Mouse (Mus musculus) heart, embryonic 16.5 days (tissue): Measurements from ENCODE around the gene Myoz1. TPM values are rescaled to one million over a fixed set of nuclear protein-coding genes. Genes with fewer than 3 reads are reported as not detected.
"Not testable (repeated sequence)": the region's sequence is repeated elsewhere in the genome, so short reads cannot be mapped to it uniquely, and the experiment has no call there.

Experiments used
- ATAC-seq: fragments of 200-750 bp; cut with Nextera tagmentation; replicated peaks from 2 replicates; pipeline ENCODE4 v1.8.0; 2017; ENCODE audit warnings: moderate number of reproducible peaks; ENCODE audit not compliant: insufficient read depth, low FRiP score; ENCODE audit errors: extremely low read depth
- H3K27ac ChIP-seq: fragments of 300-500 bp; sonication (generic); 2 replicates; pipeline ENCODE4 v1.5.1; 2014; ENCODE audit warnings: mild to moderate bottlenecking, low read length, control low read depth, moderate library complexity
- H3K27me3 ChIP-seq: fragments of 300-500 bp; sonication (generic); 2 replicates; pipeline ENCODE4 v1.6.1; 2014; ENCODE audit warnings: low read length, mixed read lengths; ENCODE audit not compliant: control insufficient read depth, insufficient read depth
- H3K36me3 ChIP-seq: fragments of 300-500 bp; sonication (generic); 2 replicates; pipeline ENCODE4 v1.6.1; 2014; ENCODE audit not compliant: control insufficient read depth, insufficient read depth
- H3K4me1 ChIP-seq: fragments of 300-500 bp; sonication (generic); 2 replicates; pipeline ENCODE4 v1.6.1; 2014; ENCODE audit warnings: low read length, mixed read lengths; ENCODE audit not compliant: control insufficient read depth, insufficient read depth
- H3K4me2 ChIP-seq: fragments of 300-500 bp; sonication (generic); 2 replicates; pipeline ENCODE4 v1.6.1; 2014; ENCODE audit warnings: low read depth, mild to moderate bottlenecking, control low read depth, low read length
- H3K4me3 ChIP-seq: fragments of 300-500 bp; sonication (generic); 2 replicates; pipeline ENCODE4 v1.5.1; 2014; ENCODE audit warnings: mild to moderate bottlenecking, control low read depth, low read length
- H3K9ac ChIP-seq: fragments of 300-500 bp; sonication (generic); 2 replicates; pipeline ENCODE4 v1.6.1; 2014; ENCODE audit warnings: low read length, control low read depth
- H3K9me3 ChIP-seq: fragments of 300-500 bp; sonication (generic); replicated peaks from 2 replicates; pipeline ENCODE4 v1.6.1; 2016; ENCODE audit warnings: low read length; ENCODE audit not compliant: control insufficient read depth
- whole genome bisulfite sequencing: fragments of 180-500 bp; shearing (Covaris S2); extraction: QIAGEN DNeasy Blood & Tissue Kit; methylation state at CpG from one replicate; pipeline ENCODE4 v1.1.7; 2014; 5-methylcytosine and 5-hydroxymethylcytosine counted together
- polyA plus RNA-seq: library from polyadenylated mRNA; unstranded; fragments of >200 nt; fragmentation: Nextera tagmentation; extraction: Ambion mirVana; gene quantifications from 2 replicates; pipeline ENCODE4 v1.2.1, GENCODE M21; 2015

The Myoz1 gene
- polyA plus RNA-seq, 1 experiment from 2014 or later: 14.9 TPM

DNA sequence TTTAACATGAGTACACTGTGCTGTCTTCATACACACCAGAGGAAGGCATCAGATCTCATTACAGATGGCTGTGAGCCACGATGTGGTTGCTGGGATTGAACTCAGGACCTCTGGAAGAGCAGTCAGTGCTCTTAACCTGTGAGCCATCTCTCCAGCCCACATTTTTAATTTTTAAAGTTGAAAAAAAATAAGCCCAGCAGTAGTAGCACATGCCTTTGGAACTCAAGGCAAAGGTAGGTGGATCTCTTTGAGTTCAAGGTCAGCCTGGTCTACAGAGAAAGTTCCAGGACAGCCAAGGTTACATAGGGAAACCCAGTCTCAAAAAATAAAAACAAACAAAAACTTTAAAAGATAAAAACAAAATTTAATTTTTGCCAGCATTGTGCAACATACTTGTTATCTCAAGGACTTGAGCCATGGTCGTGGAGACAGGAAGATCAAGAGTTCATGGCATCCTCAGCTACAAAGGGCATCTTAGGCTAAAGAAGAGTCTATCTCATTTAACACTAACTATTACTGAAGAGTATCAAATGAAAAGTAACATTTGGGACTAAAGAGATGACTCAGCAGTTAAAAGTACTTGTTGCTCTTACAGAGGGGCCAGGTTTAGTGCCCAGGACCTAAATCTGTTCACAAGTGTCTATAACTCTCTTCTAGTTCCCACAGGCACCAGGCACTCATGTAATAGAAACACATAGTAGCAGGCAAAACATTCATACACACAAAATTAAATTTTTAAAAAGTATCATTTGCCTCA is 18.3 kb downstream of the Myoz1 start:
- Histone ChIP-seq H3K27me3 (no peaks in the 10 kb centered on the region), H3K4me3 (no peak overlapping the region), H3K4me1 (peaks cover 11% of the 10 kb centered on the region), H3K27ac (no peak overlapping the region), H3K9ac (no peak overlapping the region), H3K36me3 (no peaks in the 10 kb centered on the region), H3K4me2 (no peak overlapping the region), H3K9me3 (no peaks in the 10 kb centered on the region)
- WGBS: 74% methylated on average over 2 of the region's 2 CpGs
- no peak for ATAC-seq

DNA sequence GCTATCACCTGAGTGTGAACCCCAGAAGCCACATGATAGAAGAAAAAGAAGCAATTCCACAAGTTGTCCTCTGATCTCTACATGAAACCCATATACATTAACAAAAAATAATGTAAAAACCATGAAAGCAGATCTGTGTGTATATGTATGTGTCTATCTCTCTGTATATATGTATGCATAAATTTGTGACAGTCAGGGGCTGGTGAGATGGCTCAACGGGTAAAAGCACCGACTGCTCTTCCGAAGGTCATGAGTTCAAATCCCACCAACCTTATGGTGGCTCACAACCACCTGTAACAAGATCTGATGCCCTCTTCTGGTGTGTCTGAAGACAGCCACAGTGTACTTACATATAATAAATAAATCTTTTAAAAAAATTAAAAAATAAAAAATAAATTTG is 19.4 kb downstream of the Myoz1 start:
- H3K9ac ChIP-seq, ATAC-seq: not testable (repeated sequence)
- WGBS: 86% methylated on average over 3 of the region's 3 CpGs

GRCm38 (mm10) chr14:20635546-20635945 is 20.8 kb downstream of the Myoz1 start:
- Histone ChIP-seq H3K4me2 (no peak overlapping the region), H3K27ac (no peak overlapping the region), H3K9me3 (no peaks in the 10 kb centered on the region), H3K9ac (no peak overlapping the region), H3K27me3 (no peaks in the 10 kb centered on the region), H3K4me3 (no peak overlapping the region), H3K36me3 (no peaks in the 10 kb centered on the region), H3K4me1 (peaks cover 4% of the 10 kb centered on the region)
- ATAC-seq: no peak
- WGBS: 92% methylated on average over 2 of the region's 2 CpGs

More for the DNA sequence above, 19.4 kb downstream of the Myoz1 start:
- H3K27me3 ChIP-seq, H3K36me3 ChIP-seq, H3K27ac ChIP-seq, H3K4me3 ChIP-seq, H3K4me1 ChIP-seq, H3K9me3 ChIP-seq, H3K4me2 ChIP-seq: not testable (repeated sequence)

- no peaks in the 10 kb centered on the region for H3K27me3 ChIP-seq
- no peaks in the 10 kb centered on the region; the same call in 1 of the 2 replicates for H3K4me1 ChIP-seq
- H3K9ac ChIP-seq: no peak overlapping the region
- H3K4me2 ChIP-seq: no peak overlapping the region
- H3K36me3 ChIP-seq: no peaks in the 10 kb centered on the region
- no peak overlapping the region for H3K4me3 ChIP-seq
- 18% methylated on average over 4 of the region's 4 CpGs for WGBS
- ATAC-seq: no peak
- no peak overlapping the region for H3K27ac ChIP-seq
- H3K9me3 ChIP-seq: no peaks in the 10 kb centered on the region
Measured at GRCm38 (mm10) chr14:20631253-20631652, 25.1 kb downstream of the Myoz1 start.

GRCm38 (mm10) chr14:20626971-20627370 is 29.4 kb downstream of the Myoz1 start:
- H3K4me1 ChIP-seq: no peaks in the 10 kb centered on the region; the same call in 1 of the 2 replicates
- no peak overlapping the region for H3K4me2 ChIP-seq
- H3K27me3 ChIP-seq: no peaks in the 10 kb centered on the region
- no peak overlapping the region for H3K27ac ChIP-seq
- H3K4me3 ChIP-seq: no peak overlapping the region
- 55% methylated on average over 3 of the region's 3 CpGs for WGBS
- no peaks in the 10 kb centered on the region for H3K9me3 ChIP-seq
- ATAC-seq: no peak
- H3K36me3 ChIP-seq: no peaks in the 10 kb centered on the region
- H3K9ac ChIP-seq: no peak overlapping the region

DNA sequence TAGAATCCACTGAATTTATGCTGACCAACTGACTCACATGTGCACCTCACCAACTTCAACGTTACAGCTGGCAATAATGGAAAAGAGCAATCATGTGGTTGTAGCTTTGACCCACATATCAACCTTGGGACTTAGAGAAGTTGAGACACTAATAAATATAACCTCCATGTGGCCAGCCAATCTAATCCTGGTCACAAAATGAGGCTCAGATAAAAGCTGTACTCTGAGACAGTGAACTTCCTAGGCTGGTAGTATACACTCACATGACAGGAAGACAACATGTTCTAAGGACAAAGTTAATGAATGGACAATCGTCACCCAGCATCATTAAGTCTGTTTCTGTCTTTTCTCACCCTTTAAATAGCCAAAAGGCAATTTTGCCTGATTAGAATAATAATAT is 29.9 kb downstream of the Myoz1 start:
- no peak overlapping the region for H3K4me3 ChIP-seq
- no peaks in the 10 kb centered on the region for H3K36me3 ChIP-seq
- no peaks in the 10 kb centered on the region; the same call in 1 of the 2 replicates for H3K4me1 ChIP-seq
- WGBS: 78% methylated on average over 2 of the region's 2 CpGs
- no peak overlapping the region for H3K9ac ChIP-seq
- no peak overlapping the region for H3K4me2 ChIP-seq
- ATAC-seq: no peak
- no peaks in the 10 kb centered on the region for H3K27me3 ChIP-seq
- no peak overlapping the region for H3K27ac ChIP-seq
- H3K9me3 ChIP-seq: no peaks in the 10 kb centered on the region

DNA sequence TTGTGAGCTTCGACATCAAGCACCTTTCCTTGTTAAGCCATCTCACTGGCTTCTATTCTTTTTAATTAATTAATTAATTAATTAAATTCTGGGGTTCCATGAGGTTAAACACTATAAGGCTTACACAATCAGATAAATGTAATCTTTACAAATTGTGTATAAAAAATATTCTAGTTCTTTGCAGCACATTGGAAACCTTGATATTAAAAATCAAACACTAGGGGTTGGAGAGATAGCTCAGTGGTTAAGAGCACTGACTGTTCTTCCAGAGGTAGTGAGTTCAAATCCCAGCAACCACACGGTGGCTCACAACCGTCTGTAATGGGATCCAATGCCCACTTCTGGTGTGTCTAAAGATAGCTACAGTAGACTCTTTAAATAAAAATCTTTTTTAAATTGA is 33.4 kb downstream of the Myoz1 start:
- no peak overlapping the region for H3K9ac ChIP-seq
- H3K36me3 ChIP-seq: no peaks in the 10 kb centered on the region
- 83% methylated on average over 3 of the region's 3 CpGs for WGBS
- H3K9me3 ChIP-seq: no peaks in the 10 kb centered on the region
- ATAC-seq: no peak
- peaks cover 4% of the 10 kb centered on the region for H3K4me1 ChIP-seq
- H3K27me3 ChIP-seq: no peaks in the 10 kb centered on the region
- no peak overlapping the region for H3K4me2 ChIP-seq
- no peak overlapping the region for H3K4me3 ChIP-seq
- no peak overlapping the region for H3K27ac ChIP-seq

- peaks cover 4% of the 10 kb centered on the region for H3K4me1 ChIP-seq
- no peaks in the 10 kb centered on the region for H3K9me3 ChIP-seq
- H3K27ac ChIP-seq: no peak overlapping the region
- H3K27me3 ChIP-seq: no peaks in the 10 kb centered on the region
- no peak overlapping the region for H3K4me2 ChIP-seq
- no peak for ATAC-seq
- no peaks in the 10 kb centered on the region for H3K36me3 ChIP-seq
- H3K4me3 ChIP-seq: no peak overlapping the region
- no peak overlapping the region for H3K9ac ChIP-seq
- 74% methylated on average over 2 of the region's 2 CpGs for WGBS
Measured at GRCm38 (mm10) chr14:20622412-20622811, 33.9 kb downstream of the Myoz1 start.

GRCm38 (mm10) chr14:20621903-20622302 is 34.4 kb downstream of the Myoz1 start:
- H3K27me3 ChIP-seq: no peaks in the 10 kb centered on the region
- H3K4me3 ChIP-seq: no peak overlapping the region
- peaks cover 4% of the 10 kb centered on the region; the same call in 1 of the 2 replicates for H3K4me1 ChIP-seq
- no peaks in the 10 kb centered on the region for H3K36me3 ChIP-seq
- 84% methylated on average over 2 of the region's 2 CpGs for WGBS
- H3K9ac ChIP-seq: no peak overlapping the region
- no peaks in the 10 kb centered on the region for H3K9me3 ChIP-seq
- ATAC-seq: no peak
- no peak overlapping the region for H3K27ac ChIP-seq
- H3K4me2 ChIP-seq: no peak overlapping the region
